Comparison of ENCODE assay signal across 26 mouse cellular contexts in the genomic region with DNA sequence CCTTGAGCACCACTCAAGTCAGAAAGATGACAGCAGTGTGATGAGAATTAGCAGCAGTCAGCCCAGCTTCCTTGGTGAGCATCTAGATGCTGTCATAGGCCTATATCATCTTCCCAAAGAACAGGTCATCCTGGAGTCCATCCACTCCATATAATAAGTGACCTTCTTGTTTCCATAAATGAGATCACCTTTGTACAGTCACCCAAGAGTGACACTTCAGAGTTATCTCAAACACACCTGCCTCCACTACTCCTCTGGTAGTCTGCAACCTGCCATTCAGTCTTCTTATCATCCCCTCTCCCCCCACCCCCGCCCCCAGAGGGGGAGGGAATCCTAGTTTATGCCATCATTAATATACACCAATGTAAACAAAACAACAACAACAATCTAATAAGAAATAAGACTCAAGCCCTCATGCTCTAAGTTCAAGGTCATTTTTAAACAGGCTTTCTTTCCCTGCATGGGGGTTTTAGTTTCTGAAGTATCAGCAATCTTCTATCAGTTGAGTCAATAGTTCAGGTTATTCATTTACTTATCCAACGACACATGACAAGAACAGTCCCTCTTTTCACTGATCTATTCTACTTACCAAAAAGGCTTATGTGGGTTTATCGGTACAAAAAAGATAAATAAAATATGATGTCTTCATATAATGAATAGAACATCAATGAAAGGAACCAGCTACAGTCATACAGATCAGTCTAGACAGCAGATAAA.
DNase-seq lines count a peak whose midpoint lies in the region; ATAC-seq and TF ChIP-seq lines count a peak whose summit lies in the region.
"Had no signal": no experiment of that assay in that cellular context is flagged by ENCODE, and none has a peak within 500 bp of the region (broad histone marks: within the 10 kb centered on the region; RNA-seq: fewer than 3 reads in every experiment).

No protein-coding gene starts in this region.

- WGBS in intestine, embryonic 14.5 days = 60% methylated on average over 3 of the region's 3 CpGs
- WGBS in intestine, embryonic 16.5 days = 47% methylated on average over 3 of the region's 3 CpGs
- 29% methylated on average over 3 of the region's 3 CpGs for WGBS in small intestine, adult 2 months

- H3K27me3 ChIP-seq in intestine, embryonic 14.5 days (replicated peaks; ENCODE audit: control insufficient read depth, insufficient read depth, low read length) = no peaks in the 10 kb centered on the region
- no peaks in the 10 kb centered on the region for H3K27me3 ChIP-seq in intestine, embryonic 16.5 days (replicated peaks; ENCODE audit: control insufficient read depth, insufficient read depth, low read length)
- no peaks in the 10 kb centered on the region for H3K27me3 ChIP-seq in small intestine, adult 2 months (ENCODE audit: control insufficient read depth, insufficient read depth, low read length)
- H3K27me3 ChIP-seq: CH12.LX; embryonic facial prominence, embryonic 13.5 days; embryonic facial prominence, embryonic 15.5 days; Patski had no signal

- no peak overlapping the region for H3K4me2 ChIP-seq in intestine, embryonic 14.5 days (ENCODE audit: low read length)
- H3K4me2 ChIP-seq in intestine, embryonic 16.5 days (ENCODE audit: low read depth, low read length) = no peak overlapping the region
- H3K4me2 ChIP-seq: embryonic facial prominence, embryonic 13.5 days; embryonic facial prominence, embryonic 15.5 days had no signal

- no peaks in the 10 kb centered on the region for H3K9me3 ChIP-seq in intestine, embryonic 14.5 days (ENCODE audit: control insufficient read depth, low read length)
- no peaks in the 10 kb centered on the region for H3K9me3 ChIP-seq in intestine, embryonic 16.5 days (ENCODE audit: control insufficient read depth, low read length)
- H3K9me3 ChIP-seq: embryonic facial prominence, embryonic 13.5 days; embryonic facial prominence, embryonic 15.5 days; G1E had no signal

- DNase-seq in intestine, embryonic 14.5 days (ENCODE audit: low spot score) = no peak
- no peak for DNase-seq in cerebellum, adult 11-12 months
- no peak for DNase-seq in layer of hippocampus, adult 18-20 months (ENCODE audit: low spot score in 2 of 2)
- DNase-seq: adrenal gland, adult 8-10 months; adrenal gland, postnatal 14 days; adrenal gland, postnatal 36 days; B cell, adult 2 months; cerebellum, adult 18-20 months; cerebellum, adult 8-10 months; cerebellum, adult 9-11 months; cerebellum, postnatal 14 days; cerebellum, postnatal 36 days; embryo, embryonic 11 days had no signal

- no peak overlapping the region for H3K4me3 ChIP-seq in intestine, embryonic 14.5 days (ENCODE audit: low read depth, low read length)
- no peak overlapping the region for H3K4me3 ChIP-seq in intestine, embryonic 16.5 days (ENCODE audit: low read length)
- no peak overlapping the region for H3K4me3 ChIP-seq in small intestine, adult 2 months (ENCODE audit: low read depth, low read length)
- H3K4me3 ChIP-seq: embryonic facial prominence, embryonic 13.5 days; embryonic facial prominence, embryonic 15.5 days; erythroblast, embryonic 14.5 days had no signal

- TF ChIP-seq CTCF in small intestine, adult 2 months (IDR thresholded peaks at IDR 0.05; ENCODE audit: extremely low read depth, insufficient read length, insufficient replicate concordance, low read depth, low read length) = no peak

- H3K36me3 ChIP-seq in intestine, embryonic 14.5 days (ENCODE audit: control insufficient read depth, insufficient read depth, low read length) = no peaks in the 10 kb centered on the region
- no peaks in the 10 kb centered on the region for H3K36me3 ChIP-seq in intestine, embryonic 16.5 days (ENCODE audit: control insufficient read depth, insufficient read depth, low read length)
- no peaks in the 10 kb centered on the region for H3K36me3 ChIP-seq in small intestine, adult 2 months (ENCODE audit: control insufficient read depth, insufficient read depth, low read length)
- H3K36me3 ChIP-seq: embryonic facial prominence, embryonic 13.5 days; embryonic facial prominence, embryonic 15.5 days; G1E had no signal

- H3K4me1 ChIP-seq in intestine, embryonic 14.5 days (replicated peaks; ENCODE audit: control insufficient read depth, insufficient read depth, low read length) = no peaks in the 10 kb centered on the region
- H3K4me1 ChIP-seq in intestine, embryonic 16.5 days (ENCODE audit: control insufficient read depth, insufficient read depth, low read length) = peaks cover 2% of the 10 kb centered on the region; the same call in 1 of the 2 replicates
- H3K4me1 ChIP-seq in small intestine, adult 2 months (ENCODE audit: control insufficient read depth, insufficient read depth, insufficient read length, low read length) = peaks cover 4% of the 10 kb centered on the region; the same call in 1 of the 2 replicates
- H3K4me1 ChIP-seq: embryonic facial prominence, embryonic 15.5 days had no signal

- ATAC-seq in intestine, embryonic 14.5 days (replicated peaks; ENCODE audit: low FRiP score, low TSS enrichment, low read depth) = peak; percentile 66; the same call in 1 of the 2 replicates
- peak; percentile 91 for ATAC-seq in intestine, embryonic 16.5 days
- no peak for ATAC-seq in erythroid progenitor cell, adult 5-6 weeks (replicated peaks; ENCODE audit: low FRiP score, poor library complexity, severe bottlenecking)
- ATAC-seq: activated CD4-positive, CD25-positive, alpha-beta regulatory T cell, adult 4 months; CD4-positive, CD25-positive, alpha-beta regulatory T cell, adult 4 months; forebrain, embryonic 14.5 days; forebrain, embryonic 16.5 days; Patski had no signal

- no peak for TF ChIP-seq POLR2A in small intestine, adult 2 months (IDR thresholded peaks at IDR 0.05; ENCODE audit: low read depth, low read length)

- no peak overlapping the region for H3K27ac ChIP-seq in intestine, embryonic 14.5 days (ENCODE audit: low read depth)
- H3K27ac ChIP-seq in intestine, embryonic 16.5 days (ENCODE audit: low read length) = peak overlapping the region; percentile 59
- peak overlapping the region; percentile 49; the same call in 1 of the 2 replicates for H3K27ac ChIP-seq in small intestine, adult 2 months (ENCODE audit: insufficient read depth, low read depth, low read length)
- H3K27ac ChIP-seq: embryonic facial prominence, embryonic 13.5 days; embryonic facial prominence, embryonic 15.5 days had no signal

- no peak overlapping the region for H3K9ac ChIP-seq in intestine, embryonic 14.5 days (ENCODE audit: low read length)
- H3K9ac ChIP-seq in intestine, embryonic 16.5 days (ENCODE audit: low read depth, low read length) = no peak overlapping the region
- H3K9ac ChIP-seq: embryonic facial prominence, embryonic 13.5 days; embryonic facial prominence, embryonic 15.5 days had no signal
